Mouse (Mus musculus) myocyte (in vitro differentiated cells): ENCODE results near the gene Ifnl3. TPM values are rescaled to one million over a fixed set of nuclear protein-coding genes. Genes with fewer than 3 reads are reported as not detected.

Experiments used
- H3K27me3 ChIP-seq: one replicate; pipeline ENCODE4 v1.6.1; 2011; ENCODE audit not compliant: control insufficient read depth, insufficient read depth, insufficient read length
- H3K36me3 ChIP-seq: one replicate; pipeline ENCODE4 v1.6.1; 2011; ENCODE audit not compliant: control insufficient read depth, insufficient read depth
- H3K4me2 ChIP-seq: one replicate; pipeline ENCODE4 v1.6.1; 2011; ENCODE audit warnings: low read depth, control low read depth
- H3K4me3 ChIP-seq: one replicate; pipeline ENCODE4 v1.5.1; 2011; ENCODE audit warnings: mild to moderate bottlenecking, control low read depth, moderate library complexity
- H3K79me2 ChIP-seq: one replicate; pipeline ENCODE4 v1.6.1; 2011; ENCODE audit not compliant: control insufficient read depth, insufficient read depth
- H3ac ChIP-seq: one replicate; pipeline ENCODE4 v1.6.1; 2011; ENCODE audit not compliant: control insufficient read depth, insufficient read length
- CEBPB ChIP-seq: IDR thresholded peaks from 2 replicates; pipeline ENCODE4 v1.6.1; 2011; ENCODE audit warnings: mild to moderate bottlenecking, moderate library complexity; ENCODE audit not compliant: poor library complexity, insufficient read depth, severe bottlenecking
- E2F4 ChIP-seq: IDR thresholded peaks from one replicate; pipeline ENCODE4 v1.6.1; 2011; ENCODE audit warnings: mild to moderate bottlenecking, control low read depth, moderate library complexity; ENCODE audit not compliant: insufficient read depth
- MAX ChIP-seq: IDR thresholded peaks from one replicate; pipeline ENCODE4 v1.6.1; 2011; ENCODE audit warnings: low read depth, mild to moderate bottlenecking, control low read depth
- MYOD1 ChIP-seq, 3 experiments: IDR thresholded peaks; one replicate each; pipeline ENCODE4 v1.6.1; 2011; ENCODE audit warnings: control low read depth in 2 of 3, low read depth in 2 of 3, mild to moderate bottlenecking in 2 of 3, moderate library complexity in 1 of 3; ENCODE audit not compliant: insufficient read length in 2 of 3, control insufficient read depth in 1 of 3
- MYOG ChIP-seq, 3 experiments: IDR thresholded peaks; one replicate each; pipeline ENCODE4 v1.6.1; 2011; ENCODE audit warnings: control low read depth in 2 of 3, low read depth in 2 of 3, mild to moderate bottlenecking in 2 of 3; ENCODE audit not compliant: insufficient read length in 2 of 3, control insufficient read depth in 1 of 3, insufficient read depth in 1 of 3
- POLR2A ChIP-seq: IDR thresholded peaks from one replicate; pipeline ENCODE4 v1.6.1; 2011; ENCODE audit warnings: low read depth, mild to moderate bottlenecking, control low read depth, moderate library complexity; ENCODE audit not compliant: insufficient read length
- POLR2AphosphoS2 ChIP-seq: IDR thresholded peaks from one replicate; pipeline ENCODE4 v1.6.1; 2011; ENCODE audit warnings: low read depth, control low read depth; ENCODE audit not compliant: insufficient read length
- REST ChIP-seq: IDR thresholded peaks from one replicate; pipeline ENCODE4 v1.6.1; 2011; ENCODE audit warnings: mild to moderate bottlenecking, control low read depth, moderate library complexity; ENCODE audit not compliant: insufficient read depth, insufficient read length
- SRF ChIP-seq: IDR thresholded peaks from one replicate; pipeline ENCODE4 v1.6.1; 2011; ENCODE audit warnings: low read depth; ENCODE audit not compliant: control insufficient read depth, insufficient read length
- TCF12 ChIP-seq: IDR thresholded peaks from one replicate; pipeline ENCODE4 v1.6.1; 2011; ENCODE audit warnings: mild to moderate bottlenecking, control low read depth; ENCODE audit not compliant: poor library complexity, insufficient read depth, severe bottlenecking
- TCF3 ChIP-seq: IDR thresholded peaks from one replicate; pipeline ENCODE4 v1.6.1; 2011; ENCODE audit warnings: low read depth, control low read depth; ENCODE audit not compliant: insufficient read length
- USF1 ChIP-seq: IDR thresholded peaks from one replicate; pipeline ENCODE4 v1.6.1; 2011; ENCODE audit warnings: low read depth, mild to moderate bottlenecking, control low read depth, moderate library complexity
- polyA plus RNA-seq: library from polyadenylated mRNA; unstranded; fragments of >200 nt; fragmentation: generic; extraction: Trizol; gene quantifications from one replicate; pipeline ENCODE4 v1.2.1, GENCODE M21; 2012; ENCODE audit warnings: missing spikeins

Ifnl3 gene
- polyA plus RNA-seq, 1 experiment: not detected

- Histone ChIP-seq H3ac (no peak overlapping the region), H3K27me3 (peaks cover 38% of the 10 kb centered on the region), H3K4me3 (no peak overlapping the region)
These were observed 25.0 kb downstream of the Ifnl3 start for GRCm38 (mm10) chr7:28547628-28548027.

GRCm38 (mm10) chr7:28553076-28553475, 30.4 kb downstream of the Ifnl3 start:
- no peaks in the 10 kb centered on the region for H3K36me3 ChIP-seq
- H3K4me2 ChIP-seq: no peak overlapping the region
- H3ac ChIP-seq: no peak overlapping the region
- H3K27me3 ChIP-seq: no peaks in the 10 kb centered on the region
- H3K4me3 ChIP-seq: no peak overlapping the region
- TF ChIP-seq MYOD1 (IDR thresholded peaks at IDR 0.05; ENCODE audit: control insufficient read depth in 1 of 3, insufficient read length in 2 of 3, low read depth in 2 of 3) (no peak), MAX (no peak), MYOG (IDR thresholded peaks at IDR 0.05; ENCODE audit: control insufficient read depth in 1 of 3, insufficient read depth in 1 of 3, insufficient read length in 2 of 3, low read depth in 2 of 3) (no peak), REST (no peak), POLR2A (no peak), CEBPB (no peak)
- H3K79me2 ChIP-seq: no peaks in the 10 kb centered on the region

More at GRCm38 (mm10) chr7:28547628-28548027, 25.0 kb downstream of the Ifnl3 start:
- no peak overlapping the region for H3K4me2 ChIP-seq
- TF ChIP-seq E2F4 (no peak), TCF3 (no peak), POLR2AphosphoS2 (no peak), POLR2A (no peak), SRF (no peak), CEBPB (no peak), MAX (no peak), MYOG (IDR thresholded peaks at IDR 0.05; ENCODE audit: control insufficient read depth in 1 of 3, insufficient read depth in 1 of 3, insufficient read length in 2 of 3, low read depth in 2 of 3) (no peak), USF1 (no peak), REST (no peak), TCF12 (no peak), MYOD1 (IDR thresholded peaks at IDR 0.05; ENCODE audit: control insufficient read depth in 1 of 3, insufficient read length in 2 of 3, low read depth in 2 of 3) (no peak)
- H3K36me3 ChIP-seq: no peaks in the 10 kb centered on the region
- H3K79me2 ChIP-seq: no peaks in the 10 kb centered on the region

- Histone ChIP-seq H3K36me3 (no peaks in the 10 kb centered on the region), H3K4me2 (no peak overlapping the region), H3K79me2 (no peaks in the 10 kb centered on the region), H3ac (no peak overlapping the region), H3K27me3 (no peaks in the 10 kb centered on the region), H3K4me3 (no peak overlapping the region)
- TF ChIP-seq POLR2A: no peak
- TF ChIP-seq CEBPB: no peak
- no peak for TF ChIP-seq REST
- TF ChIP-seq E2F4: no peak
- no peak for TF ChIP-seq TCF12
These were observed 33.4 kb downstream of the Ifnl3 start for GRCm38 (mm10) chr7:28555939-28556535.

- no peaks in the 10 kb centered on the region for H3K79me2 ChIP-seq
- TF ChIP-seq REST (no peak), MYOD1 (IDR thresholded peaks at IDR 0.05; ENCODE audit: control insufficient read depth in 1 of 3, insufficient read length in 2 of 3, low read depth in 2 of 3) (peak in 2 of 3 experiments; percentile 72 to 90), E2F4 (no peak), USF1 (no peak), TCF3 (peak; percentile 70), SRF (peak; percentile 9), MYOG (IDR thresholded peaks at IDR 0.05; ENCODE audit: control insufficient read depth in 1 of 3, insufficient read depth in 1 of 3, insufficient read length in 2 of 3, low read depth in 2 of 3) (peak; percentile 24 to 96 (median 60))
These were observed 34.4 kb downstream of the Ifnl3 start for GRCm38 (mm10) chr7:28557069-28557468.

GRCm38 (mm10) chr7:28557708-28558107, 35.1 kb downstream of the Ifnl3 start:
- TF ChIP-seq MYOD1 (IDR thresholded peaks at IDR 0.05; ENCODE audit: control insufficient read depth in 1 of 3, insufficient read length in 2 of 3, low read depth in 2 of 3) (peak; percentile 78 to 96 (median 94)), SRF (no peak), POLR2A (peak; percentile 22), TCF3 (peak; percentile 84), USF1 (no peak), POLR2AphosphoS2 (no peak), MYOG (IDR thresholded peaks at IDR 0.05; ENCODE audit: control insufficient read depth in 1 of 3, insufficient read depth in 1 of 3, insufficient read length in 2 of 3, low read depth in 2 of 3) (peak; percentile 91 to 100 (median 94)), REST (no peak), CEBPB (no peak), TCF12 (peak; percentile 94), E2F4 (no peak), MAX (no peak)
- Histone ChIP-seq H3K4me2 (peak overlapping the region; percentile 50), H3K4me3 (no peak overlapping the region), H3K79me2 (no peaks in the 10 kb centered on the region), H3ac (no peak overlapping the region), H3K36me3 (no peaks in the 10 kb centered on the region), H3K27me3 (no peaks in the 10 kb centered on the region)

More at GRCm38 (mm10) chr7:28557069-28557468, 34.4 kb downstream of the Ifnl3 start:
- no peak overlapping the region for H3K4me3 ChIP-seq
- no peaks in the 10 kb centered on the region for H3K27me3 ChIP-seq
- no peaks in the 10 kb centered on the region for H3K36me3 ChIP-seq
- H3ac ChIP-seq: no peak overlapping the region
- peak overlapping the region; percentile 50 for H3K4me2 ChIP-seq
